Mouse (Mus musculus): ENCODE measurements at regions not wholly inside any gene's neighbourhood (a gene's known extent, or its start where the extent isn't known, plus 50 kb on each side); places are given as distances from the start of the nearest gene placed in this dataset.

DNA sequence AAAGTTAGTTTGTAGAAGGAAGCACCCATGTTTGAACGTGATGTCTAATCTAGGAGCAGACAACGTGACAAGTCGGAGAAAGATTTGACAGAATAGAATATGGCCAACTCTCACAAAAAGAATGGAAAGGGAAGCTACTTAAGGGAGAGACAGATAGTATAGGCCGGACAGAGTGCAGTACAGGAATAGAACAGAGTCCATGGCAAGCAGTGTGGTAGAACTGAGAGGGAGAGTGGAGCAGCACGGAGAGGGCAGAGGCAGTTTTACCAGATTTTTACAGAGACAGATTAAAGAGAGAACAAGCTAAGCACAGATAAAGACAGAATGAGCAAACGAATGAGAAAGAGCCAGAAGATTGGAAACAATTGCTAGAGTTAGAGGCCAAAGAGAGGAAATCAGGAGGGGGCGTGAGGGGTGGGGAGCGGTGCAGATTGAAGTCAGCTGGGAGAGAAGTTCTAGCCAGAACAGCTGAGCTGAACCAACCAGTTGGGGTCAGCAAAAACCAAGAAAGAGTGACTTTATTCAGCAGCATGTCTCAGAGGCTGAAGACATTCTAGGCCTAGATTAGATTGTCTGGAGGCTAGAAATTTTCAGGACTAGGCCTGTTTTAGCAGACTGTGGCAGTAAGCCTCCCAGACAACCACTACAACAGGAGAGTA, 464.1 kb downstream of the Gm9195 start:
- H3K4me3 ChIP-seq, result no peak overlapping the region
- no peaks in the 10 kb centered on the region for H3K79me2 ChIP-seq (ENCODE audit: control insufficient read depth, insufficient read depth)
- H3K4me2 ChIP-seq (ENCODE audit: low read depth), result no peak overlapping the region
- no peak for TF ChIP-seq MYOG (IDR thresholded peaks at IDR 0.05; ENCODE audit: control insufficient read depth in 1 of 3, insufficient read depth in 1 of 3, insufficient read length in 2 of 3, low read depth in 2 of 3)
- TF ChIP-seq POLR2A (IDR thresholded peaks at IDR 0.05; ENCODE audit: insufficient read length, low read depth), result no peak
- TF ChIP-seq TCF3 (IDR thresholded peaks at IDR 0.05; ENCODE audit: insufficient read length, low read depth), result no peak
- TF ChIP-seq SRF (IDR thresholded peaks at IDR 0.05; ENCODE audit: control insufficient read depth, insufficient read length, low read depth), result no peak
- no peak for TF ChIP-seq CEBPB (IDR thresholded peaks at IDR 0.05; ENCODE audit: insufficient read depth, poor library complexity, severe bottlenecking)
- TF ChIP-seq TCF12 (IDR thresholded peaks at IDR 0.05; ENCODE audit: insufficient read depth, poor library complexity, severe bottlenecking), result no peak
- no peak for TF ChIP-seq E2F4 (IDR thresholded peaks at IDR 0.05; ENCODE audit: insufficient read depth)
- TF ChIP-seq POLR2AphosphoS2 (IDR thresholded peaks at IDR 0.05; ENCODE audit: insufficient read length, low read depth), result no peak
- TF ChIP-seq USF1 (IDR thresholded peaks at IDR 0.05; ENCODE audit: low read depth), result no peak
- no peak for TF ChIP-seq MAX (IDR thresholded peaks at IDR 0.05; ENCODE audit: low read depth)
- no peak for TF ChIP-seq REST (IDR thresholded peaks at IDR 0.05; ENCODE audit: insufficient read depth, insufficient read length)
- TF ChIP-seq MYOD1 (IDR thresholded peaks at IDR 0.05; ENCODE audit: control insufficient read depth in 1 of 3, insufficient read length in 2 of 3, low read depth in 2 of 3), result no peak
- H3ac ChIP-seq (ENCODE audit: control insufficient read depth, insufficient read length), result no peak overlapping the region
- no peaks in the 10 kb centered on the region for H3K36me3 ChIP-seq (ENCODE audit: control insufficient read depth, insufficient read depth)
- no peaks in the 10 kb centered on the region for H3K27me3 ChIP-seq (ENCODE audit: control insufficient read depth, insufficient read depth, insufficient read length)

DNA sequence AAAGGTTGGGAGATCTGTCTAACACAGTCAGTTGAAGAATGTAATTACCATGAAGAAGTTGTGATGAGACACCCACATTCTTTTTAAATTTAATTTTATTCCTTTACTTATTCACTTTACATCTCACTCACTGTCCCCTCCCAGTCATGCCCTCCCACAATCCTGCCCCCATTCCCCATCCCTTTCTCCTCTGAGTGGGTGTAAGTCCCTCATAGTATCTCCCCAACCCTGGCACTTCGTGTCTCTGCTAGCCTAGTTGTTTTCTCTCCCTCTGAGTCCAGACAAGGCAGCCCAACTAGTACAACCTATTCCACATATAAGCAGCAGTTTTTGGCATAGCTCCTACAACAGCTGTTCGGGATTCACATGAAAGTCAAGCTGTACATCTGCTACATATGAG, 487.3 kb downstream of the Gm9195 start:
- no peak for TF ChIP-seq MAX (IDR thresholded peaks at IDR 0.05; ENCODE audit: low read depth)
- no peak for TF ChIP-seq CEBPB (IDR thresholded peaks at IDR 0.05; ENCODE audit: insufficient read depth, poor library complexity, severe bottlenecking)
- TF ChIP-seq TCF3 (IDR thresholded peaks at IDR 0.05; ENCODE audit: insufficient read length, low read depth), result no peak
- TF ChIP-seq POLR2A (IDR thresholded peaks at IDR 0.05; ENCODE audit: insufficient read length, low read depth), result no peak
- TF ChIP-seq MYOD1 (IDR thresholded peaks at IDR 0.05; ENCODE audit: control insufficient read depth in 1 of 3, insufficient read length in 2 of 3, low read depth in 2 of 3), result no peak
- no peak for TF ChIP-seq MYOG (IDR thresholded peaks at IDR 0.05; ENCODE audit: control insufficient read depth in 1 of 3, insufficient read depth in 1 of 3, insufficient read length in 2 of 3, low read depth in 2 of 3)
- TF ChIP-seq TCF12 (IDR thresholded peaks at IDR 0.05; ENCODE audit: insufficient read depth, poor library complexity, severe bottlenecking), result no peak
- no peak for TF ChIP-seq POLR2AphosphoS2 (IDR thresholded peaks at IDR 0.05; ENCODE audit: insufficient read length, low read depth)
- TF ChIP-seq REST (IDR thresholded peaks at IDR 0.05; ENCODE audit: insufficient read depth, insufficient read length), result no peak
- TF ChIP-seq E2F4 (IDR thresholded peaks at IDR 0.05; ENCODE audit: insufficient read depth), result no peak
- TF ChIP-seq USF1 (IDR thresholded peaks at IDR 0.05; ENCODE audit: low read depth), result no peak
- TF ChIP-seq SRF (IDR thresholded peaks at IDR 0.05; ENCODE audit: control insufficient read depth, insufficient read length, low read depth), result no peak
- H3K27me3 ChIP-seq (ENCODE audit: control insufficient read depth, insufficient read depth, insufficient read length), result no peaks in the 10 kb centered on the region
- no peaks in the 10 kb centered on the region for H3K79me2 ChIP-seq (ENCODE audit: control insufficient read depth, insufficient read depth)
- no peaks in the 10 kb centered on the region for H3K36me3 ChIP-seq (ENCODE audit: control insufficient read depth, insufficient read depth)
- no peak overlapping the region for H3K4me2 ChIP-seq (ENCODE audit: low read depth)
- no peak overlapping the region for H3K4me3 ChIP-seq
- H3ac ChIP-seq (ENCODE audit: control insufficient read depth, insufficient read length), result no peak overlapping the region

DNA sequence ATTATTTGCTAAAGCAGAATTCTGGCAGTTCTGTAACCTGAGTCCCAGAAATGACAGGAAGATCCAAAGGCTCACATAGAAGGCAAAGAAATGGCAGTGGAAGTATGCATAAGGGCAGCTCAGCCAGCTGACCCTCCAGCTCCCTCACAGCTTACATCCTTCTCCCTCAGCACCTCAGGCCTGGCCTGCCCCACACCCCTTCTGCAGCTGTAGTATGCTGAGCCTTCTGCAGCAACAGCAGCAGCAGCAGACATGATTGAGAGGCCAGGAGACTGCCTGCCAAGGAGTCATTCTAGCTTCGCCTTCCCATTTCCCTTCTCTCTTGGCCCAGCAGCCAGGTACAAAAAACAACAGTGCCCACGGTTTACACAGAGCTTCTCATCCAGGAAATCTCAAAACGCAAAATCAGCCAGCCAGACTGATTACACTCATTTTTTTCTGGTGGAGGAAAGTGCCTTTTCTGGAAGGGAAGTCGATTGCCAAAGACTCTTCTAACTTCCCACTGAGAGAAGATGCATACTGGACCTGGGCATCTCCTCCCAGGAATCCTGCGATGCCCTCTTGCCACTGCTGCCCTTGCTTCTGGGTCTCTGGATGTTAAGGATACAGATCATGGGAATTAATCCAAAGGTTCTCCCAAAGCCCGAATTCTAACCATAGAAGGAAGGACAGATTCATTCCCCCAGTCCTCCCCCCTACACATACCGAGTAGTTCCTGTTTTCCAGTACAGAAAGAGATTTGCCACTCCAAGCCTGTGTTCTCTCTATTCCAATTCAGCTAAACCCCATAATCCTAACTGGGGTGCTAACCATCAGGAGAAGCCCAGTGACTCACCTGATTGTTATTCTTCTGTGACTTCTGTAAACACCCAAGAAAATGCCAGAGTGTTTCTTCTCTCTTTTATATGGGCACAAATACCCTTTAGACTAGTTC, 489.2 kb downstream of the Gm9195 start:
- TF ChIP-seq TCF12 (IDR thresholded peaks at IDR 0.05; ENCODE audit: insufficient read depth, poor library complexity, severe bottlenecking) (no peak), SRF (IDR thresholded peaks at IDR 0.05; ENCODE audit: control insufficient read depth, insufficient read length, low read depth) (no peak), E2F4 (IDR thresholded peaks at IDR 0.05; ENCODE audit: insufficient read depth) (no peak), REST (IDR thresholded peaks at IDR 0.05; ENCODE audit: insufficient read depth, insufficient read length) (no peak), TCF3 (IDR thresholded peaks at IDR 0.05; ENCODE audit: insufficient read length, low read depth) (no peak), POLR2A (IDR thresholded peaks at IDR 0.05; ENCODE audit: insufficient read length, low read depth) (no peak), MYOG (IDR thresholded peaks at IDR 0.05; ENCODE audit: control insufficient read depth in 1 of 3, insufficient read depth in 1 of 3, insufficient read length in 2 of 3, low read depth in 2 of 3) (no peak), MYOD1 (IDR thresholded peaks at IDR 0.05; ENCODE audit: control insufficient read depth in 1 of 3, insufficient read length in 2 of 3, low read depth in 2 of 3) (no peak), USF1 (IDR thresholded peaks at IDR 0.05; ENCODE audit: low read depth) (no peak), POLR2AphosphoS2 (IDR thresholded peaks at IDR 0.05; ENCODE audit: insufficient read length, low read depth) (no peak), CEBPB (IDR thresholded peaks at IDR 0.05; ENCODE audit: insufficient read depth, poor library complexity, severe bottlenecking) (no peak), MAX (IDR thresholded peaks at IDR 0.05; ENCODE audit: low read depth) (no peak)
- Histone ChIP-seq H3K79me2 (ENCODE audit: control insufficient read depth, insufficient read depth) (no peaks in the 10 kb centered on the region), H3K4me3 (no peak overlapping the region), H3K4me2 (ENCODE audit: low read depth) (no peak overlapping the region), H3K27me3 (ENCODE audit: control insufficient read depth, insufficient read depth, insufficient read length) (no peaks in the 10 kb centered on the region), H3ac (ENCODE audit: control insufficient read depth, insufficient read length) (no peak overlapping the region), H3K36me3 (ENCODE audit: control insufficient read depth, insufficient read depth) (no peaks in the 10 kb centered on the region)

DNA sequence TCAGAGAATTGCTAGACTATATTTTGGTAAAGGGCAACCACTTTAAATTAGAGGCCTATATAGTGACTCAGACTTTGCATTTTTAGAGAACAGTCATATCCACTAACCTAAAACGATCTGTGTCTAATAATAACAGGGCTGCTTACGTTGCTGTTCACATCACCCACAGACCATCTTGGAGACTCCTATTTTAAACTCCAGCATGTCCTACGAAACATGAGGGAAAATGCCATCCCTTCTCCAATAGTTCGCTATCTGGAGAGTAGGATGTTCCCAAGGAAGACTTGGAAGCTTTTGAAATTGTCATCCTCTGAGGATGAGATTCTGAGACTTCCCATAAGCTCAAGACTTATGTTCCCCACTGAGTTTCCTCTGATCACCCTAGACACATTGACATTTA, 518.6 kb downstream of the Gm9195 start:
- no peak overlapping the region for H3ac ChIP-seq (ENCODE audit: control insufficient read depth, insufficient read length)
- H3K27me3 ChIP-seq (ENCODE audit: control insufficient read depth, insufficient read depth, insufficient read length), result no peaks in the 10 kb centered on the region
- no peak overlapping the region for H3K4me2 ChIP-seq (ENCODE audit: low read depth)
- TF ChIP-seq MYOD1 (IDR thresholded peaks at IDR 0.05; ENCODE audit: control insufficient read depth in 1 of 3, insufficient read length in 2 of 3, low read depth in 2 of 3), result no peak
- TF ChIP-seq POLR2AphosphoS2 (IDR thresholded peaks at IDR 0.05; ENCODE audit: insufficient read length, low read depth), result no peak
- H3K79me2 ChIP-seq (ENCODE audit: control insufficient read depth, insufficient read depth), result no peaks in the 10 kb centered on the region
- H3K36me3 ChIP-seq (ENCODE audit: control insufficient read depth, insufficient read depth), result no peaks in the 10 kb centered on the region
- H3K4me3 ChIP-seq, result no peak overlapping the region
